Comparison of ENCODE assay signal across 21 mouse cellular contexts in genomic region chr3:115718886-115719285, GRCm38 (mm10). TPM values are rescaled to one million over a fixed set of nuclear protein-coding genes. Genes with fewer than 3 reads are reported as not detected.
DNase-seq lines count a peak whose midpoint lies in the region; ATAC-seq and TF ChIP-seq lines count a peak whose summit lies in the region.
"Had no signal": no experiment of that assay in that cellular context is flagged by ENCODE, and none has a peak within 500 bp of the region (broad histone marks: within the 10 kb centered on the region; RNA-seq: fewer than 3 reads in every experiment).

No protein-coding gene starts in this region.

- H3K4me1 ChIP-seq in lung, embryonic 14.5 days (ENCODE audit: insufficient read depth) = no peaks in the 10 kb centered on the region
- peaks cover 11% of the 10 kb centered on the region for H3K4me1 ChIP-seq in embryonic facial prominence, embryonic 10.5 days
- H3K4me1 ChIP-seq in hindbrain, postnatal 0 days (ENCODE audit: insufficient read depth, low read length) = 0 out of 2 replicates have a peak, but pooled peaks cover 3% of the 10 kb centered on the region

- H3K9me3 ChIP-seq in lung, embryonic 14.5 days (ENCODE audit: low read depth, low read length) = no peaks in the 10 kb centered on the region
- H3K9me3 ChIP-seq in embryonic facial prominence, embryonic 10.5 days = no peaks in the 10 kb centered on the region
- no peaks in the 10 kb centered on the region for H3K9me3 ChIP-seq in hindbrain, postnatal 0 days (ENCODE audit: low read length)
- H3K9me3 ChIP-seq: embryonic facial prominence, embryonic 12.5 days; forebrain, embryonic 13.5 days; forebrain, embryonic 15.5 days; G1E had no signal

- H3K4me2 ChIP-seq in lung, embryonic 14.5 days = no peak overlapping the region
- H3K4me2 ChIP-seq in hindbrain, postnatal 0 days (ENCODE audit: low read depth, low read length) = no peak overlapping the region
- H3K4me2 ChIP-seq: embryonic facial prominence, embryonic 12.5 days; forebrain, embryonic 13.5 days; forebrain, embryonic 15.5 days had no signal

- no peaks in the 10 kb centered on the region for H3K27me3 ChIP-seq in lung, embryonic 14.5 days (ENCODE audit: insufficient read depth, low read length)
- peaks cover 3% of the 10 kb centered on the region for H3K27me3 ChIP-seq in embryonic facial prominence, embryonic 10.5 days (replicated peaks; ENCODE audit: low read depth, poor library complexity, severe bottlenecking)
- H3K27me3 ChIP-seq in hindbrain, postnatal 0 days (ENCODE audit: insufficient read depth, low read length) = no peaks in the 10 kb centered on the region; the same call in 1 of the 2 replicates
- H3K27me3 ChIP-seq: embryonic facial prominence, embryonic 12.5 days; forebrain, embryonic 13.5 days; forebrain, embryonic 15.5 days had no signal

- WGBS in lung, embryonic 14.5 days = 59% methylated on average over 6 of the region's 6 CpGs
- 85% methylated on average over 6 of the region's 6 CpGs for WGBS in embryonic facial prominence, embryonic 10.5 days
- 87% methylated on average over 6 of the region's 6 CpGs for WGBS in hindbrain, postnatal 0 days

- no peak overlapping the region for H3K27ac ChIP-seq in lung, embryonic 14.5 days (ENCODE audit: low read depth)
- no peak overlapping the region for H3K27ac ChIP-seq in embryonic facial prominence, embryonic 10.5 days (replicated peaks)
- no peak overlapping the region for H3K27ac ChIP-seq in hindbrain, postnatal 0 days
- H3K27ac ChIP-seq: embryonic facial prominence, embryonic 12.5 days; forebrain, embryonic 13.5 days; forebrain, embryonic 15.5 days had no signal

- no peaks in the 10 kb centered on the region for H3K36me3 ChIP-seq in lung, embryonic 14.5 days (ENCODE audit: insufficient read depth)
- no peaks in the 10 kb centered on the region for H3K36me3 ChIP-seq in embryonic facial prominence, embryonic 10.5 days (replicated peaks)
- no peaks in the 10 kb centered on the region for H3K36me3 ChIP-seq in hindbrain, postnatal 0 days (ENCODE audit: insufficient read depth, low read length)
- H3K36me3 ChIP-seq: embryonic facial prominence, embryonic 12.5 days; forebrain, embryonic 15.5 days; G1E had no signal

- ATAC-seq in lung, embryonic 14.5 days (ENCODE audit: insufficient read depth) = no peak
- ATAC-seq in hindbrain, postnatal 0 days = no peak
- ATAC-seq: CD4-positive, CD25-positive, alpha-beta regulatory T cell, adult 4 months; forebrain, embryonic 13.5 days; forebrain, embryonic 15.5 days; forebrain, postnatal 0 days had no signal

- peak; percentile 33 for DNase-seq in lung, embryonic 14.5 days
- no peak for DNase-seq in lung, postnatal 25 days (ENCODE audit: low spot score)
- peak; percentile 10 for DNase-seq in NIH3T3 (ENCODE audit: low read depth)
- DNase-seq in embryonic facial prominence, embryonic 10.5 days (ENCODE audit: low spot score) = no peak
- no peak for DNase-seq in hindbrain, postnatal 0 days (ENCODE audit: low spot score)
- DNase-seq: adrenal gland, adult 2 months; adrenal gland, postnatal 10 days; adrenal gland, postnatal 25 days; cerebellum, adult 11 months; cerebellum, adult 18-20 months; cerebellum, adult 8-10 months; cerebellum, adult 9-11 months; cerebellum, postnatal 14 days; cerebellum, postnatal 36 days; embryo, embryonic 11 days; forebrain, postnatal 0 days had no signal

- no peak for TF ChIP-seq CTCF in lung, embryonic 14.5 days (IDR thresholded peaks at IDR 0.05; ENCODE audit: low read depth)
- no peak for TF ChIP-seq CTCF in hindbrain, postnatal 0 days (IDR thresholded peaks at IDR 0.05; ENCODE audit: low read depth)

- H3K9ac ChIP-seq in lung, embryonic 14.5 days = no peak overlapping the region
- H3K9ac ChIP-seq in hindbrain, postnatal 0 days (replicated peaks; ENCODE audit: low read length) = no peak overlapping the region
- H3K9ac ChIP-seq: embryonic facial prominence, embryonic 12.5 days; forebrain, embryonic 13.5 days; forebrain, embryonic 15.5 days; forebrain, postnatal 0 days had no signal

- H3K4me3 ChIP-seq in lung, embryonic 14.5 days (ENCODE audit: low read depth, low read length) = no peak overlapping the region
- H3K4me3 ChIP-seq in embryonic facial prominence, embryonic 10.5 days = no peak overlapping the region
- no peak overlapping the region for H3K4me3 ChIP-seq in hindbrain, postnatal 0 days (ENCODE audit: low read length)
- H3K4me3 ChIP-seq: embryonic facial prominence, embryonic 12.5 days; forebrain, embryonic 13.5 days; forebrain, embryonic 15.5 days had no signal

RNA-seq across cellular contexts. Expression of gene S1pr1, which starts 4.0 kb away (rescaled TPM):
- polyA plus RNA-seq in lung, embryonic 14.5 days (2014; fragmentation: Nextera tagmentation; extraction: Ambion mirVana) = 20.5 and 21.2 TPM in 2 replicates
- 10.8 and 11.2 TPM in 2 replicates for polyA plus RNA-seq in embryonic facial prominence, embryonic 10.5 days (2016; fragmentation: Nextera tagmentation; extraction: Ambion mirVana)
- 61.1 and 61.6 TPM in 2 replicates for total RNA-seq in hindbrain, postnatal 0 days (2014; rRNA removed)
- polyA plus RNA-seq in hindbrain, postnatal 0 days (2015; fragmentation: Nextera tagmentation; extraction: Ambion mirVana) = 40.9 and 46.9 TPM in 2 replicates

Comparison
In these comparisons a context has a peak if more than half of its experiments do, and no peak if none do; other contexts are left out.
1. DNase-seq: peak in lung, embryonic 14.5 days (single experiment) and NIH3T3 (single experiment); none in lung, postnatal 25 days (single experiment), embryonic facial prominence, embryonic 10.5 days (single experiment) and hindbrain, postnatal 0 days (single experiment).